Mouse (Mus musculus) limb, embryonic 13.5 days (tissue): ENCODE measurements around the gene Trpm6. TPM values are rescaled to one million over a fixed set of nuclear protein-coding genes. Genes with fewer than 3 reads are reported as not detected.
A peak's percentile ranks its signal among the peaks of the same experiment; 100 is the strongest.

ENCODE experiments used
- ATAC-seq: fragments of 200-750 bp; cut with Nextera tagmentation; 2 replicates; pipeline ENCODE4 v1.8.0; 2017; ENCODE audit warnings: low read depth, moderate number of reproducible peaks, moderate TSS enrichment; ENCODE audit not compliant: low FRiP score
- H3K27ac ChIP-seq: fragments of 300-500 bp; sonication (generic); 2 replicates; pipeline ENCODE4 v1.5.1; 2015; ENCODE audit warnings: inconsistent platforms, mild to moderate bottlenecking, moderate library complexity
- H3K27me3 ChIP-seq: fragments of 300-500 bp; sonication (generic); 2 replicates; pipeline ENCODE4 v1.6.1; 2015; ENCODE audit warnings: mild to moderate bottlenecking, inconsistent platforms
- H3K36me3 ChIP-seq: fragments of 300-500 bp; sonication (generic); 2 replicates; pipeline ENCODE4 v1.6.1; 2015; ENCODE audit warnings: inconsistent platforms, mild to moderate bottlenecking, moderate library complexity
- H3K4me1 ChIP-seq: fragments of 300-500 bp; sonication (generic); 2 replicates; pipeline ENCODE4 v1.6.1; 2015; ENCODE audit warnings: inconsistent platforms
- H3K4me2 ChIP-seq: fragments of 300-500 bp; sonication (generic); replicated peaks from 2 replicates; pipeline ENCODE4 v1.6.1; 2015; ENCODE audit warnings: inconsistent platforms, mild to moderate bottlenecking, moderate library complexity
- H3K4me3 ChIP-seq: fragments of 300-500 bp; sonication (generic); 2 replicates; pipeline ENCODE4 v1.5.1; 2015; ENCODE audit warnings: moderate library complexity, mild to moderate bottlenecking, inconsistent platforms
- H3K9ac ChIP-seq: fragments of 300-500 bp; sonication (generic); 2 replicates; pipeline ENCODE4 v1.6.1; 2015; ENCODE audit warnings: mild to moderate bottlenecking, inconsistent platforms
- H3K9me3 ChIP-seq: fragments of 300-500 bp; sonication (generic); 2 replicates; pipeline ENCODE4 v1.6.1; 2016; ENCODE audit warnings: inconsistent platforms
- WGBS: fragments of 180-500 bp; shearing (Covaris S2); methylation state at CpG from one replicate; pipeline ENCODE4 v1.1.7; 2015; 5-methylcytosine and 5-hydroxymethylcytosine counted together
- polyA plus RNA-seq: library from polyadenylated mRNA; unstranded; fragments of >200 nt; fragmentation: Nextera tagmentation; extraction: Ambion mirVana; gene quantifications from 2 replicates; pipeline ENCODE4 v1.2.1, GENCODE M21; 2015

Gene Trpm6
- polyA plus RNA-seq, 1 experiment from 2014 or later, result 0.39 TPM

DNA sequence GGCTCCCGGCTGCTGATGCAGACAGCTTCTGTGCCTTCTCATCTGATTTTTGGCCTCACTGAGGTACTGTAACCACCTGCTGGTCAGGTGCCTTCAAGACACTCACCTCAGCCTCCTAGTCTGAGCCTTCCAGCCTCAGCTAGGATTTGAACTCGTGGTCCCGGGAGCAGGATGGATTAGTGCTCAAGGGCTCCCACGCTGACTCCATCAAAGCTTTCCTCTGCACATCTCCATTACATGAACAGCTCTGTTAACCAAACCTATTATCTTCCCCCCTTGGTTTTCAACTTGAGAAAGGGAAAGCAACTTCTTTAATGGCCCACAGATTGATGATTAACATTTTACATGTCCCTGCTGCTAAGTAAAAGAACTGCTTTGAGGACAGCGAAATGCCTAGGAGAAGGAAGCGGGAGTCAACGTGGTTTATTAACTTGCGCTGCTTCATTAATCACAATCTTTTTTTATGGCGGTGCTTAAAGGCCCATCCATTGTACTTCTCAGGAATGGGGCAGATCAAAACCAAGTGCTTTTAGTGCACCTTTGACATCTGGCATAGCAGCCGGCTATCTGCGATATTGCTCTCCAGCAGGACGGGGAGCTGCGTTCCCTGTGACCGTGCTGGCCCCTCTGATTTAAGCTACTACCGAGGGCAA is 152.4 kb downstream of the Trpm6 start:
- WGBS, result 22% methylated on average over 15 of the region's 15 CpGs
- peak overlapping the region; percentile 52 for H3K4me2 ChIP-seq
- H3K9me3 ChIP-seq, result no peaks in the 10 kb centered on the region

DNA sequence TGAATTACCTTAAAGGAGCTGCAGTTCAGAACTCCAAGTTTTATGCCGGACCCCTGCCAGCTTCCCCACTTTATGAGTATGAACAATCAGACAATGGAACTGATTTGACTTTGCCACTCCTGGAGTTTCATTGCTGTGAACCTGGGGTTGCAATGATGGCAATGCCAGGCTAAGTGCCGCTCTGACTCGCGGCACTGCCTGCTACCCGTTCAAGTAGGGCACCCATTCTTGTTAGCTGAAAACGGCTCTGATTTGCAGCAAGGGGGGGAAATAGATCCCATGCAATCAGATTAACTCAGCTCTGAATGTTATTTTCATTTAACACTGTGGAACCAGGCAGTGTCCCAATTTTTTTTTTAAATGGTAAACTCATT is 152.9 kb downstream of the Trpm6 start:
- no peak overlapping the region for H3K9ac ChIP-seq
- H3K36me3 ChIP-seq, result no peaks in the 10 kb centered on the region
- no peaks in the 10 kb centered on the region for H3K9me3 ChIP-seq
- peaks cover 5% of the 10 kb centered on the region; the same call in 1 of the 2 replicates for H3K27me3 ChIP-seq
- H3K4me1 ChIP-seq, result peaks cover 10% of the 10 kb centered on the region
- WGBS, result 29% methylated on average over 6 of the region's 6 CpGs
- H3K4me3 ChIP-seq, result peak overlapping the region; percentile 10; the same call in 1 of the 2 replicates
- H3K27ac ChIP-seq, result no peak overlapping the region
- H3K4me2 ChIP-seq, result peak overlapping the region; percentile 52
- no peak for ATAC-seq

More for the DNA sequence above, 152.4 kb downstream of the Trpm6 start:
- ATAC-seq, result no peak
- Histone ChIP-seq H3K9ac (no peak overlapping the region), H3K27ac (no peak overlapping the region), H3K36me3 (no peaks in the 10 kb centered on the region), H3K4me3 (peak overlapping the region; percentile 10; the same call in 1 of the 2 replicates), H3K4me1 (peaks cover 10% of the 10 kb centered on the region), H3K27me3 (peaks cover 5% of the 10 kb centered on the region; the same call in 1 of the 2 replicates)

DNA sequence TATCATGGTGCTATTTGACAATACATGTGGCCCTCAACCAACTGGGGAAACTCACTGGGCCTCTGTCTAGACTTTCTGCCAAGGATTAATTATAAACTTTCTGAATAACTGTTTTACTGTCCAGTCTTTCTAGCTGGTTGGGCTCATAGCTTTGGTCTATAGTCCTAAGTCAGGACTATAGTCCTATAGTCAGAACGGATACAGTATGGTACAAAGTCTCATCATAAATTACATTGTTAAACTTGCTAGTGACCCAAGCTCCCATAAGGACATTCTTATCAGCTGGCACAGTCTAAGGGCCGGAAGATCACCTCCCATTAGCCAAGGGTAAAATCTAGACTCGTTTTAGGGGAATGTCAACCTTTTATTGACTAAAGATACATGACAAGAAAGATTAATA is 155.7 kb downstream of the Trpm6 start:
- H3K4me1 ChIP-seq, result peaks cover 10% of the 10 kb centered on the region
- no peaks in the 10 kb centered on the region for H3K9me3 ChIP-seq
- 67% methylated on average over 3 of the region's 3 CpGs for WGBS
- H3K4me2 ChIP-seq, result no peak overlapping the region
- no peak overlapping the region for H3K27ac ChIP-seq
- H3K36me3 ChIP-seq, result no peaks in the 10 kb centered on the region
- H3K9ac ChIP-seq, result no peak overlapping the region
- no peak for ATAC-seq
- H3K27me3 ChIP-seq, result peaks cover 5% of the 10 kb centered on the region; the same call in 1 of the 2 replicates
- H3K4me3 ChIP-seq, result no peak overlapping the region

DNA sequence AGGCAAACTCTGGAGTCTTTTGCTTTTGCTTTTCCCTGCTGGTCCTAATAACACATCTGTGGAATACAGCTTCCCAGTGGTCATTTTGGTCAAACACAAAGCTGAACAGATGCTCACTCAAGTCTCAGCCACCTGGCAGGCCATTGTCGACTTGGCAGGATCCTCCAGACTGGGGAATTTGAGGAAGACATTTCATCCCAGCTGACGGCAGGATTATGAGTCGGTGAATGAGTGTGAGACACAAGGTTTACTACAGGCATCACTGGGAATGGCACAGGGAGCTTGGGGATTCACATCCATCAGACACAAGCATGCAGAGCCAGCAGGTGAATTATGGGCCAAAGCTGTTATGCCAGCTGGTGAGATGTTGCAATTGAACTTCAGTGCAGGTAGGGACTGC is 159.9 kb downstream of the Trpm6 start:
- Histone ChIP-seq H3K9me3 (no peaks in the 10 kb centered on the region), H3K9ac (no peak overlapping the region), H3K4me3 (no peak overlapping the region), H3K4me2 (no peak overlapping the region), H3K27ac (no peak overlapping the region), H3K27me3 (no peaks in the 10 kb centered on the region), H3K4me1 (no peaks in the 10 kb centered on the region), H3K36me3 (no peaks in the 10 kb centered on the region)
- no peak for ATAC-seq
- WGBS, result 64% methylated on average over 3 of the region's 3 CpGs

DNA sequence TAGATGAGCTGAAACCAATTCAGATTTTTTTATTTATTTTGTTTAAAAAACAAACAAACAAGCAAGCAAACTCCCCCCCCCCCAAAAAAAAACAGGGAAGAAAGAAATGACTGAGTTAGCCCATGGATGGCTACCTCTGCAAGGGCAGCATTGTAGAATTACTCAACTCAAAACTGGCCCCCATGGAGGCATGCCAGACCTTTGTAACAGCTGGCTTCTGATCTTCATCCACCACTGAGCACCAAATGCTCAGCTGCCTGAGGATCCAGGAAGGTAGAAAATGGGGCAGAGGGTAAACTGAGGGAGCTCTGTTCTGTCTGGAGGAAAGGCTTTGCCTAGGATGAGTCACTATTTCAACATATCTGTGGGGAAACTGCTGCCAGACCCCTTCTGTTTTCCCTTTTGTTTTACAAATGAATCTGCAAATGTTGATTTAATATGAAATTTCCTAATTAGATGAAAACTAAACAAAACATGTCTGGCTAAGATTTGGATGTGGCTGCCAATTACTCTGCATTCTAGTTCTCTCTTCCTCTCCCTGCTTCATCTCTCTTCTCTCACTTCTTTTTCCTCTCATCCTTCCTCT is 162.1 kb downstream of the Trpm6 start:
- no peak for ATAC-seq
- Histone ChIP-seq H3K9ac (no peak overlapping the region), H3K4me1 (no peaks in the 10 kb centered on the region), H3K27ac (no peak overlapping the region), H3K4me3 (no peak overlapping the region), H3K4me2 (no peak overlapping the region), H3K9me3 (no peaks in the 10 kb centered on the region), H3K36me3 (no peaks in the 10 kb centered on the region), H3K27me3 (no peaks in the 10 kb centered on the region)

- no peak overlapping the region for H3K27ac ChIP-seq
- no peak for ATAC-seq
- no peaks in the 10 kb centered on the region for H3K36me3 ChIP-seq
- no peak overlapping the region for H3K4me2 ChIP-seq
- H3K9ac ChIP-seq, result no peak overlapping the region
- H3K4me1 ChIP-seq, result no peaks in the 10 kb centered on the region
- H3K9me3 ChIP-seq, result no peaks in the 10 kb centered on the region
- no peak overlapping the region for H3K4me3 ChIP-seq
- 45% methylated on average over 6 of the region's 6 CpGs for WGBS
- H3K27me3 ChIP-seq, result no peaks in the 10 kb centered on the region
These were observed 191.6 kb downstream of the Trpm6 start for GRCm38 (mm10) chr19:18941391-18941790.

Other genes with a start within 250 kb of the Trpm6 start
- gene Ostf1, start 118.2 kb upstream of the Trpm6 start, polyA plus RNA-seq, result 60.8 and 65.3 TPM in 2 replicates
- gene Nmrk1, start 118.0 kb upstream of the Trpm6 start, polyA plus RNA-seq, result 17.7 and 24.6 TPM in 2 replicates
- 28.5 and 30.0 TPM in 2 replicates for gene Carnmt1, start 79.2 kb upstream of the Trpm6 start, polyA plus RNA-seq
- 24.5 and 26.5 TPM in 2 replicates for gene D030056L22Rik, start 36.8 kb upstream of the Trpm6 start, polyA plus RNA-seq